Mouse (Mus musculus) kidney, postnatal 0 days (tissue): ENCODE results near the gene Ube2h. TPM values are rescaled to one million over a fixed set of nuclear protein-coding genes. Genes with fewer than 3 reads are reported as not detected.

Experiments
- ATAC-seq: fragments of 200-750 bp; cut with Nextera tagmentation; replicated peaks from 2 replicates; pipeline ENCODE4 v1.8.0; 2017; ENCODE audit warnings: low read depth, moderate number of reproducible peaks, moderate TSS enrichment, moderate library complexity; ENCODE audit not compliant: low FRiP score
- DNase-seq: peaks from one replicate; pipeline ENCODE4 v3.0.0-alpha.2; 2016; ENCODE audit warnings: low spot score
- H3K27ac ChIP-seq: fragments of 300-500 bp; sonication (generic); 2 replicates; pipeline ENCODE4 v1.5.1; 2014; ENCODE audit warnings: mild to moderate bottlenecking
- H3K27me3 ChIP-seq: fragments of 300-500 bp; sonication (generic); 2 replicates; pipeline ENCODE4 v1.6.1; 2014; ENCODE audit warnings: low read length, mixed read lengths; ENCODE audit not compliant: insufficient read depth
- H3K36me3 ChIP-seq: fragments of 300-500 bp; sonication (generic); 2 replicates; pipeline ENCODE4 v1.6.1; 2014; ENCODE audit warnings: low read length, mixed read lengths; ENCODE audit not compliant: insufficient read depth
- H3K4me1 ChIP-seq: fragments of 300-500 bp; sonication (generic); replicated peaks from 2 replicates; pipeline ENCODE4 v1.6.1; 2014; ENCODE audit warnings: antibody characterized with exemption, low read length, mixed read lengths; ENCODE audit not compliant: insufficient read depth
- H3K4me2 ChIP-seq: fragments of 300-500 bp; sonication (generic); 2 replicates; pipeline ENCODE4 v1.6.1; 2014; ENCODE audit warnings: mild to moderate bottlenecking, low read length, moderate library complexity, mixed read lengths
- H3K4me3 ChIP-seq: fragments of 300-500 bp; sonication (generic); replicated peaks from 2 replicates; pipeline ENCODE4 v1.5.1; 2014; ENCODE audit warnings: low read depth, low read length
- H3K9ac ChIP-seq: fragments of 300-500 bp; sonication (generic); 2 replicates; pipeline ENCODE4 v1.6.1; 2014; ENCODE audit warnings: low read depth, low read length
- H3K9me3 ChIP-seq: fragments of 300-500 bp; sonication (generic); replicated peaks from 2 replicates; pipeline ENCODE4 v1.6.1; 2016; ENCODE audit warnings: low read length, inconsistent platforms, mixed read lengths
- CTCF ChIP-seq: IDR thresholded peaks from 2 replicates; pipeline ENCODE4 v1.5.1; 2016; ENCODE audit warnings: antibody characterized with exemption, low read depth, mild to moderate bottlenecking, moderate library complexity
- WGBS: fragments of 180-500 bp; shearing (Covaris S2); extraction: QIAGEN DNeasy Blood & Tissue Kit; methylation state at CpG from one replicate; pipeline ENCODE4 v1.1.7; 2014; 5-methylcytosine and 5-hydroxymethylcytosine counted together
- polyA plus RNA-seq: library from polyadenylated mRNA; unstranded; fragments of >200 nt; fragmentation: Nextera tagmentation; extraction: Ambion mirVana; gene quantifications from 2 replicates; pipeline ENCODE4 v1.2.1, GENCODE M21; 2015

Gene Ube2h
- polyA plus RNA-seq, 1 experiment from 2014 or later: 38.2 TPM

DNA sequence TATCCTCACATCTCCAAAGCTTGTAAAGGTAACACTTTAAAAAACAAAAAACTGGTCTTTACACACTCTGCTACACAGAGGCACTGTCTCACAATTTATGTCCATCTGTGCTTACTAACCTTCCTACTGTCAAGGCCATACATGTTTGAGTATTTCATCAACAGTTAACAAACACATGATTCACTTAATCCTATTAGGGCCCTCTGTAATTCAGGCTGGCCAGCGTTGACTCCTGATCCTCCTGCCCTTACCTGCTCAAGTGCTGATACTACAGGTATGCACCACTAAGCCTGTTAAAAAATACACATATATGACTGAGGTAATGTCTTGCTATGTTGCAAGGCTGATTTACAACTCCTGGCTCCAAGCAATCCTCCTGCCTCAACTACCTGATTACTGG, 46.4 kb downstream of the Ube2h start:
- no peak for ATAC-seq
- no peaks in the 10 kb centered on the region for H3K4me1 ChIP-seq
- DNase-seq: no peak
- H3K9me3 ChIP-seq: no peaks in the 10 kb centered on the region
- no peak overlapping the region for H3K4me2 ChIP-seq
- H3K9ac ChIP-seq: no peak overlapping the region
- 90% methylated on average over 1 of the region's 1 CpGs for WGBS
- TF ChIP-seq CTCF: no peak
- no peak overlapping the region for H3K4me3 ChIP-seq
- peaks cover 32% of the 10 kb centered on the region for H3K36me3 ChIP-seq
- no peaks in the 10 kb centered on the region for H3K27me3 ChIP-seq
- no peak overlapping the region for H3K27ac ChIP-seq

DNA sequence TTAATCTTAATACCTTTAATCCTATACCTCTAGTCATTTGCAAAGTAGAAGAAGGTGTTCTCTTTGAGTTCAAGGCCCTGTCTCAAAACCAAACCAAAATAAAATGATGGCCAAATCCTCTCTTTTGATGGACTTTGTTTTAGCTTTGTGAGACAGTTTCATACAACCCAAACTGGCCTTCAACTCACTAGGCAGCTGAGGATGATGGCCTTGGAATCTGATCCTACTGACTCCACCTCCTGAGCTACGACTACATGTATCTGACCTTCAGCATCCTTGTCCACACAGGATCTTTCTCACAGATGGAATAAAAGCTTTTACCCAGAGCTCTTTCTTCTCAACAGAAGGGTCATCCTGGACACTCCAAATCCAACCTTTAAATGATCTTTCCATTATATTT, 48.5 kb downstream of the Ube2h start:
- no peak overlapping the region for H3K9ac ChIP-seq
- ATAC-seq (no peak), DNase-seq (no peak)
- H3K27me3 ChIP-seq: no peaks in the 10 kb centered on the region
- no peaks in the 10 kb centered on the region for H3K9me3 ChIP-seq
- peaks cover 31% of the 10 kb centered on the region for H3K36me3 ChIP-seq
- no peak overlapping the region for H3K4me2 ChIP-seq
- no peak overlapping the region for H3K27ac ChIP-seq
- no peak for TF ChIP-seq CTCF
- no peaks in the 10 kb centered on the region for H3K4me1 ChIP-seq
- 67% methylated on average over 1 of the region's 1 CpGs for WGBS
- H3K4me3 ChIP-seq: no peak overlapping the region

DNA sequence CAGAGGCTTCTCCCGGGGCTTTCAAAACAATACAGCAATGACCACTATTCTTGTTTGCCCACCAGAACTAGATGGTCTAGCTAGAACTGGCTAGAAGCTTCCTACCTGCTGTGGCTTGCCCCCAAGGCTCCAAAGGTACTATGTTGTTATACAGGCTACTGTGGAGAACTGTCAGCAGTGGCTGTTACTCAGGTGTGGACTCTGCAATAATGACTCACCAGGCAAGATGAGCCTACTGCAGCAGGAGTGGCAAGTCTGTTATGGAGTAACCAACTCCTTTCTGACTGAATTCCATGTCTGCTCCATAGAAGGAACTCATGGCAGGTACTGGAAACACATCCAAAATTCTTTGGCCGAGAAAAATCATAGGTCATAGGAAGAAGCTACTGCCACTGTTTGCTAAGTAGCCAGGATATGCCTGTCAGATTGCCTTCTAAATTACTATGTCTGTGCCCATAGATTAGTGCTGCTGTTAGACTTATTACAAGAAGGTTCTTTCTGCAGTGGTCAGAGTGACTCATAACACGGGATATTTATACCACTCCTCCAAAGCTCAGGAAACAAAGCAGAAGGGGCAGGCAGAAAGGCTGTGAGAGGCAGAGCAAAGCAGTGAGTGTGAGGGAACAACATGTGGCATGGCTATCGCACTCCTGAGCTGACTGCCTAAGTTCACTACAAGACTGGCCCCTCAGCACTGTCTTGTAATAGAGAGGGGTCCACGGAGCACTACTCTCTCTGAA, 51.9 kb downstream of the Ube2h start:
- Histone ChIP-seq H3K27me3 (no peaks in the 10 kb centered on the region), H3K9me3 (no peaks in the 10 kb centered on the region), H3K36me3 (peaks cover 14% of the 10 kb centered on the region), H3K4me3 (no peak overlapping the region), H3K4me1 (no peaks in the 10 kb centered on the region), H3K27ac (no peak overlapping the region), H3K9ac (no peak overlapping the region), H3K4me2 (no peak overlapping the region)
- DNase-seq (no peak), ATAC-seq (no peak)
- 83% methylated on average over 5 of the region's 5 CpGs for WGBS
- no peak for TF ChIP-seq CTCF

DNA sequence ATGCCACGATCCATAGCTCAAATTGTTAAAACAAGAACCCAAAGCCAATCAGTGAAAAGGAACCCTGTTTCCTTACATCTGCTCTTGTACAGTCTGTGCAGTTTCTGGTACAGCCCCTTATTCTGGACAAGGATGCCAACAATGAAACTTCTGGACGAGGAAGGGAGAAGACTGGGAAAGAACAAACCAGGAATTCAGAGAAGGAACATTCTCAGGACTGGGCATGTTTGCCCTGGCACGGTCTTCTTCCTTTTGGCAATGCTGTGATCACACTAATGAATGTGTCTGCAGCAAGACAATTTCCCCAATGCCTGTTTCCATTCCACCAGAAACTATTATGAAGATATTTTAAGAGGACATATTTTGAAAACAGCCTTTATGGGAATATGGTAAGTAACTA, 55.6 kb downstream of the Ube2h start:
- Histone ChIP-seq H3K9me3 (no peaks in the 10 kb centered on the region), H3K9ac (no peak overlapping the region), H3K27ac (no peak overlapping the region), H3K4me1 (no peaks in the 10 kb centered on the region), H3K4me3 (no peak overlapping the region), H3K4me2 (no peak overlapping the region), H3K27me3 (no peaks in the 10 kb centered on the region), H3K36me3 (peaks cover 6% of the 10 kb centered on the region; the same call in 1 of the 2 replicates)
- ATAC-seq: no peak
- TF ChIP-seq CTCF: no peak
- 82% methylated on average over 3 of the region's 3 CpGs for WGBS
- DNase-seq: no peak

GRCm38 (mm10) chr6:30245940-30246339, 58.4 kb downstream of the Ube2h start:
- WGBS: 85% methylated on average over 5 of the region's 5 CpGs
- no peak overlapping the region for H3K4me3 ChIP-seq
- ATAC-seq (no peak), DNase-seq (no peak)
- no peak overlapping the region for H3K9ac ChIP-seq
- no peaks in the 10 kb centered on the region for H3K9me3 ChIP-seq
- no peaks in the 10 kb centered on the region for H3K4me1 ChIP-seq
- no peak overlapping the region for H3K27ac ChIP-seq
- H3K36me3 ChIP-seq: 0 out of 2 replicates have a peak, but pooled peaks cover 3% of the 10 kb centered on the region
- H3K27me3 ChIP-seq: no peaks in the 10 kb centered on the region
- H3K4me2 ChIP-seq: no peak overlapping the region
- TF ChIP-seq CTCF: no peak

DNA sequence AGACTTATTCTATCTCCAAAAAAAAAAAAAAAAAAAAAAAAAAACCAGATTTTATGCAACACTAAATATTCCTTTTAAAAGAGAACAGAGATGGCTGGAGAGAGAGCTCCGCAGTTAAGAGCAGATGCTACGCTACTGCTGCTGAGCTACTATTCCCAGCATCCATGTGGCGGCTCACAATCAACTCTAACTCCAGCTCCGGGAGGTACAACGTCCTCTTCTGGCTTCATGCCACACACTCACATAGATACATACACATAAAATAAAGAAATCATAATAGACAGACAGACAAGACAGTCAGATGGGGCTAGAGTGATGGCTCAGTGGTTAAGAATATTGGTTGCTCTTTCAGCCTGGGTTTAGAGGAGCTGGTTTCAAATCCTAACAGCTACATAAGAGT, 58.9 kb downstream of the Ube2h start:
- no peaks in the 10 kb centered on the region for H3K27me3 ChIP-seq
- H3K9me3 ChIP-seq: no peaks in the 10 kb centered on the region
- no peaks in the 10 kb centered on the region for H3K4me1 ChIP-seq
- ATAC-seq (no peak), DNase-seq (no peak)
- WGBS: 92% methylated on average over 5 of the region's 5 CpGs
- H3K36me3 ChIP-seq: 0 out of 2 replicates have a peak, but pooled peaks cover 3% of the 10 kb centered on the region
- H3K4me2 ChIP-seq: no peak overlapping the region
- no peak for TF ChIP-seq CTCF
- H3K27ac ChIP-seq: no peak overlapping the region
- H3K9ac ChIP-seq: no peak overlapping the region
- H3K4me3 ChIP-seq: no peak overlapping the region
